Mouse (Mus musculus) thymus, adult 18-20 months (tissue): ENCODE results near the gene Prune1.

Experiments used
- DNase-seq, 2 experiments: peaks; one replicate each; pipeline ENCODE4 v3.0.0; 2022; ENCODE audit warnings: mixed read lengths in 2 of 2

Gene Prune1

DNA sequence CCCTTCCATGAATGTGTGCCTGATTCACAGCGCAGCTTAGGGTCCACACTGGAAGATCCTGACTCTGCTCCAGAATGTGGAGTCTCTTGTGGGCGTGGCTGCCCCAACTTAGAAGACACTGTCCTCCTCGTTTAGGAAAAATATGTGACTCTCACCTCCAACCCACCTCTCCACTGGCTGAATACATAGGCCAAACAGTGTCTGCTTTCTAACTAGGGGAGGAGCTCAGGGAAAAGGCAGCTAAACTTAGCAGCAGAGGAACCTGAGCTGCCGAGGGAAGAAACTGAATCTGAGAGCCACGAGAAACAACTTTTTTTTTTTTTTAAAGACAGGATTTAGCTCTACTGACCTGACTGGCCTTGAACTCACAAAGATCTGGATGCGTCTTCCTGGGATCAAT lies 6.7 kb downstream of the Prune1 start:
- no peak for DNase-seq

DNA sequence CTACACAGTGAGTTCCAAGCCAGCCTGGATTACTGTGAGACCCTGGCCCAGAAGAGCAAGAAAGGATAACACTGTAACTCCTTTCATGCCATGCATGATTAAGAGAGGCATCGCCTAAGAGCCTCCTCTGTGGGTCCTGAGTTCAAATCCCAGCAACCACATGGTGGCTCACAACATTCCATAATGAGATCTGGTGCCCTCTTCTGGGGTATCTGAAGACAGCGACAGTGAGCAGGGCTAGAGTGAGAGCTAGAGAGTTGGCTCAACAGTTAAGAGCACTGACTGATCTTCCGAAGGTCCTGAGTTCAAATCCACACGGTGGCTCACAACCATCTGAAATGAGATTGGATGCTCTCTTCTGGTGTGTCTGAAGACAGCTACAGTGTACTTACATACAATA lies 7.4 kb downstream of the Prune1 start:
- no peak for DNase-seq

DNA sequence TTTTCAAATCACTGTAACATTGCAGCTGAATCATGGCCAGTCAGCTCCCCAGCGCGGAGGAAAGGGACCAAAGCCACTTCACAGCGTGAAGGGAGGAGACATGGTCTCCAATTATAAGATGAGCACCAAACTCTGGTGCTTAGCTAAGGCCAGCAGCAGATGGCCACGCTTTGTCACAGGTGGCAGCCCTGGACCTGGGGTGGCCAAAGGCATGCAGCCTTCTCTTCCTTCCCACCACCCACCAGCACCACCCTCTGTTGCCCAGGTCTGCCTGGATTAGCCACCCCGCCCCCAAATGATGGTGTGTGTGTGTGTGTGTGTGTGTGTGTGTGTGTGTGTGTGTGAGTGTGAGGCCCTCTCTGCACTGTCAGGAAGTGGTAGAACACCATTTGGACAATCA lies 8.4 kb downstream of the Prune1 start:
- no peak for DNase-seq

DNA sequence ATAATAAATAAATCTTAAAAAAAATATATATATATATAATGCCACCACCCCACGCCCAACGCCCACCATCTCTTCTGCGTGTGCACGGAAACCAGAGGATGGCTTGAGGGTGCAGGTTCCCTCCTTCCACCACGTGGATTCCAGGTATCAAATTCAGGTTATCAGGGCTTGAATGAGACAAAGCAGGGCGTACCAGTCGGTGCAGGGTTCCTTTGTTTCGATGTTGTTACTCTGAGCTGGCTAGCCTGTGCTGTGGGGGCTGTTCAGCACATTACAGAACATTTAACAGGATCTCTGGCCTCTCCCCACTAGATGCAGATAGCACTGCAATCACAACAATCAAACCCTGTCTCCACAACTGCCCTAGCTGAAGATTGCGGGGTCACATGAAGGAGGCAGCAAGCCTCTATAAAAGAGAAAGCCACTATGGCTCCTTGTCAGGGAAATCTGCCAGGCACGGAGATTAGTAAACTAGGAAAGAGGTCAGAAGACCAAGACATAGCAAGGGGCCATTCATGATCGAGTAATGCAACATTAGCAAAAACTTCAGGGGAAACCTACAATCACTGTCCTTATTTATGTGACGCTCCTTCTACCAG lies 11.0 kb downstream of the Prune1 start:
- DNase-seq, result no peak

DNA sequence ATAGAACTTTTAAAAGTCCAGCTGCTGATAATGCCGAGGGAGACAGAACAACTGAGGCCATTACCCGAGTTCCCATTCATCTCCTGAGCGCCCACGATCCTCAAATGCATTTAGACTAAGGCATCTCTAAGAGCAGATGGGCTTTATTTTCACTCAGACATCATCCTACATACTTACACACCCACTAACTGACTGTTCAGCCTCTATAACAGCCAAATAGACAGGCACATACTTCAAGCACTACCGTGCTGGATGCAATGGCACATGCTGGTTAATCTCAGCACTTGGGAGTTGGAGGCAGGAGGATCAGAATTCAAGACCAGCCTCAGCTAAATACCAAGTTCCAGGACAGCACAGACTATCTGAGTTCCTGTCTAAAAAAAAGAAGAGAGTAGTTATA lies 12.1 kb downstream of the Prune1 start:
- DNase-seq, result no peak

DNA sequence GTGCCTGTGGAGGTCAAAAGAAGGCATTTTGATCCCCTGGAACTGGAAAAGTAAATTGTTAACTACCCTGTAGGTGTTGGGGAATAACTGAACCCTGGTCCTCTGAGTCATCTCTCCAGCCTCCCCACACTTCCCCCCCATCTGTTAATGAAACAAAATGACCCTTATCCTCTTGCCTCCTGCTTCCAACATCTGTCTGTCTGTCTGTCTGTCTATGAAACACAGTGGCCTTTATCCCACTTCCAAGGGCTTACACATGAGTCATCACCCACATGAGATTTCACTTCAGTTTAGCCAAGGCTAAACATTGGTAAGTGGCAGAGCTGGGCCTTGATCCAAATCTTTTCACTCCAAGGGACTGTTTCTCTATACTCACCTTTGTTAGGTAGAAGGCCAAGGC lies 14.0 kb downstream of the Prune1 start:
- DNase-seq, result no peak

DNA sequence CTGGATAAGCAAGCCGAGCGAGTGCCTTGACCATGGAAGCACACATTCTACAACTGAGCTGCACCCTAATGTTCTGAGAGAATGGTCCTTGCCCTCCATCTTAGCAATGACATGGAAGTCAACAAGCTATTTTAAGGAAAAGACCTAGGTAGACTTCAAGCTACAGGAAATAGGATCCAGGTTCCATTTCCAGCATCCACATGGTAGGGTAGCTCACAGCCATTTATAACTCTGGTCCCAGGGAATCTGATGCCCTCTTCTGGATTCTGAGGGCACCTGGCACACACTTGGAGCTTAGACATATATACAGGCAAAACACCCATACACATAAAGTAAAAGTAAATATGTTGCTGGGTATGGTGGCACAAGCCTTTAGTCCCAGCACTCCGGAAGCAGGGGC lies 15.8 kb downstream of the Prune1 start:
- no peak for DNase-seq

DNA sequence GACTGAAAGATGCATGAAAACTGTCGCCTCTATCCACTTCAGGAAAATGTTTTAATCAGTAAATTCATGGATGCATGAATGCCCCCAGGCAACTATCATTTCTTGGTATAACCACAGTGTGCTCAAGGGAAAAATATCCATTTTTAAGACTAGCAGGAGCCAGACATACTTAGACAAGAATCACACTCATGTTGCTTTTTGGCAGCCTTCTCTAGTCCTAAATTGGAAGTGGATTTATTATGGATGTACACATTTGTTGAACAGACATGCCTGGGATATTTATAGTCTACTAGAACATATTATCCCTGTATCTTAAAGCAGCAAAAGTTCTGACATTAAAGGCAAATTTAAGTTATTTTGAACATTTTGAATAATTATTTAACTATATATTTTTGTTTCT lies 17.2 kb downstream of the Prune1 start:
- no peak for DNase-seq

DNA sequence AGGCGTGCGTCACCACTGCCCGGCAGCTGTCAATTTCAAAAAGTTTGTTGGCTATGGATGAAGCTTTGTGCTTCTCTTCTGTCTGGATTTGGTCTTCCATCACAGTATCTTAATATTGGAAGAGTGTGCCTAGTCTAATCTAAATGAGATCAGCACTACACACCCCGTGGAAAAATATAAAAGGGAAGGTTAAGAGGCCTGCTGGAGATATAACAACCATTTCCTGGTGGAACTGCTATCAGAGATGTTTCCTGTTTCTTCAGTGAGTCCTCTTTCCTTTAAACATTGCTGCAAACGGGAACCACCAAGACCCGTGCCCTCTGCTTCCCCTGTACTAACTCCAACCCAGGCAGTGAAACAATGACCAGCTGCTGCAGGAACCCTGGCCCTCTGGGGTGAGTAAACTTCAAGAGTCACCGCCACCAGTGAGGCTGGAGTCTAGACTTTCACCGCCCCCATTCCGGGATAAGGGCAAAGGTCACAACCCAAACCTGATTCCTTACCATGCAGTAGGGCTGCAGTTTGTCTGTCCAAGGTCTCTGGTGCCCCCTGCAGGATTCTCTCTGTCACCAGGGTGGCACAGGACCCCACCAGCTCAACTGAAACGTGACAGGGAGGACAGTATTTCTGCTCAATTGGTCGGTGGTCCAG lies 18.7 kb downstream of the Prune1 start:
- peak; percentile 50 to 71 for DNase-seq

DNA sequence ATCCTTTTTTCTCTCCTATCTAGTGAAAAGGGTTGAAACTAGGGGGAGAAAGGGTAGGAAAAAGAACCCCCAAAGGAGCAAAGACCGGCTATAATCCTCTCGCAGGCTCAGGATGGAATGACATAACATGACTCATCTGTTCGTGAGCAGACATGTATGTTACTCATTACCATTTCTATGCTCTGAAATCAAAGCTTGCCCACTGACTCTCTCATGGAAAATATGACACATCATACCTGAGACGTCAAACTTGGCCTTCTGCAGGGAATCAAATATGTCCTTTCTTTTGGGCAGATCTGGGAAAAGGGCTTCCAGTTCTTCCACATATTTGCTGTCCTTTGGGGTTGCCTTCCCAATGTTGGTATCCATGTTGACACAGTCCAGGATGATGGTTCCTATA lies 19.9 kb downstream of the Prune1 start:
- DNase-seq, result no peak

DNA sequence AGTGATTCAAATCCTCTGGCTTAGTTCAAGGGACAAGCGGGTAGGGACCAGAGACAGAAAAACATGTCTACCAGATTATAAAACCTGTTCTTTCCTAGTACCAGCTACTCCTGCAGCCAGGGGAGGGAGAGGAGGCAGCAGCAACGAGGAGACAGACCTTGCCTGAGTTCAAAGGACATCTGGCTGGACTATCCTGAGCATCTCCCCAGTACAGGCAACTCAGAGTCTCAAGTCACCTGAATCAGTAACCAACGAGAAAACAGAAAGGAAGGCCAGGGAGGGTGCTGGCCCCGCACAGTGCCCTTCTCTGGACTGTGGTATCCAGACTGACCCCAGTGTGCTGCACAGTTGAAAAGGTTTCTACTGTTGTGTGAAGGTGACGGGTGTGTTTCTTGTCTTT lies 24.9 kb downstream of the Prune1 start:
- DNase-seq, result no peak

DNA sequence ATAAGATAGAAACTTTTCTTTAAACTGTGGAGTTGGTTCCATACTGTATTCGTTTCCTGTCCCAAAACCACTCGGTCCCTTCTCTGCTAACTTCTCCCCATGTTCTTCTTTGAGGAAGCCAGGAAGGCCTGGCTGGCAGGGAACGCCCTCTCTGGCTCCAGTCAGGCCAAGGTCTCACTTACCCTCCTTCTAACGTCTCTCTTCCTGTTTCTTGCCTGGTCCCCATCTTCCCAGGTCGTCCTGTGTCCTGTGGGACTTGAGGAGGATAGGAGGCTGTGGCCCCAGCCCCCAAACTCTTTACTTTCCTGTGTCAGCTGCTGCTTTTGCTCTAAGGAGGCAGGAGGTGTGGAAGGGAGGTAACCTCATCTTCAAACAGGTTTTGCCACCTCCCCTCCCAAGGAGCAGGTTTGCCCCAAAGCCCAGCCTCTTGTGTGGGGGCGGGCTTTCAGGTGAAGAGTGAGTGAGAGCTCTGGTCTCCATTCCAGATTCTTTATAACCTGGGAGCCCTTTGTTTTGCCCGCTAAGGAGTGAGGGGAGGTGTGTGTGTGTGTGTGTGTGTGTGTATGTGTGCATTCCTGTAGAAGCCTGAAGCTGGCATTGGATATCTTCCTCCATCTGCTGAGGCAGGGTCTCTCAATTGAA lies 31.0 kb downstream of the Prune1 start, which contains the start of gene Bnipl:
Bnipl (minus strand) TSS at position 411 of the 642 bp plus-strand sequence.
- no peak for DNase-seq

DNA sequence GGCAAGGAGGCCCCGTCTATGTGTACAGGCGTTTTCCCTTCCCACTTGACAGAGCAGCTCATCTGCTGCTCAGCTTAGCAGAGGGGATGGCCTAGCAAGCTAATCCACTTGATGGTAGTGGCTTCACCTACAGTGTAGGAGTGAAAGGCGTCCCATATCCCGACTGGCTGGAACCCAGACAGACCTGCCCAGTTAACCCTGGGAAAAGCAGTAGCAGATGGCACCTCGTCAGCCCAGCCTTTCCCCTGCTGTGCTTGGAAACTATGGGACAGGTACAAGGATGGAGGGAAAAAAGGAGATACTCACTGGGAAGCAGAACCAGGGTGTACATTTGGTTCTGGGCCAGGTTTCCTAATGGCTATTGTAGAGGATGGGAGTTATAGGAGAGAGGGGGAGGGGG lies 31.5 kb downstream of the Prune1 start:
- no peak for DNase-seq

DNA sequence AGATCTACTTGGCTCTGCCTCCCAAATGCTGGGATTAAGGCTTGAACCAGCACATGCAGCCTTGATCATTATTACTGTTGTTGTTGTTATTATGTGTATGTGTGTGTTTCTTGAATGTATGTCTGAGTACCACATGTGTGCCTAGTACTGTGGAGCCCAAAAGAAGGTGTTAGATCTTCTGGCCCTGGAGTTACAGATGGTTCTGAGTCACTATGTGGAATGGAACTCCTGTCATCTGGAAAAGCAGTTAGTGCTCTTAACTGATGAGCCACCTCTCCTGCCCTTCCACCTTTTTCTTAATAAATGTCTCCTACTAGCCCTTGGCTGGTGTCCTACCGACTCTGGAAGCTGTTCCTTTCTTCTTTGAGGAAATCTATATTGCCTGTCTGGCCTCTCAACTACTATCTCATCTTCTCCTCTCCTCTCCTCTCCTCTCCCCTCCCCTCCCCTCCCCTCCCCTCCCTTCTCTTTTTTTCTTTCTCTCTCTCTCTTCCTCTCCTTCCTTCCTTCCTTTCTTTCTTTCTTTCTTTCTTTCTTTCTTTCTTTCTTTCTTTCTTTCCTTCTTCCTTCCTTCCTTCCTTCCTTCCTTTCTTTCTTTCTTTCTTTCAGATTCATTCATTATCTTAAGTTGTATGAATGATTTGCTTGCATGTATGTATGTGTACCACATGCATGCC lies 34.1 kb downstream of the Prune1 start:
- DNase-seq, result no peak

DNA sequence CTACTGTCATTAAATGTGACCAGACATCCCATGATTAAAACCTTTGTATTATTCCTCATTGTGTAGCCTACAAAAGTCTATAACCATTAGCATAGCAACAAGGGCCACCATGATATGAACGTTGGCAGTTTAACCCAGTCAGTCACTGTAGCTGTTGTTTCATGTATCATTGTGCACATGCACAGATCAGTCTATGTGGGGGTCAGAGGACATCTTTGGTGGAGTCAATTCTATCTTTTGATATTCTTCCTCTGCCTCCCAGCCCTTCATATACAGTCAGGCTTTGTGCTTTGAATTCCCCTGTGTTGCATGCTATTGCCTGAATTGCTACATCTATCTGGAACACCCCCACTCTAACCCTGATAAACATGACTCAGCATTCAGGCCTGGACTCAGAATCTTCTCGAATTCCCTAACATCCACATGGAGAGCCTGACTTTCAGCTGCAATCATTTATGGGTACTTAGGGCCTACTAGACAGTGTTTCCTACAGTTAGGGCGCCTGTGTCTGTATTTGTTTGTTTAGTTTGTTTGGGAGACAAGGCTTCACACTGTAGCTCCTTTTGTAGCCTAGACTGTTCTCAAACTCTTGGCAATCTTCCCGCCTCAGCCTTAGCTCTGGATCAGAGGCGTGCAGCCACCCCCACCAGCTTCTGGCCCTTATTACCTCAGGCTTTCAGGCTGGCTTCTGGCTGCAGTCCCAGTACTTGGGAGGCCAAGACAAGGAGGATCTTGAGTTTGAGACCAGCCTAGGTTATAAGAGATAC lies 35.2 kb downstream of the Prune1 start:
- no peak for DNase-seq

DNA sequence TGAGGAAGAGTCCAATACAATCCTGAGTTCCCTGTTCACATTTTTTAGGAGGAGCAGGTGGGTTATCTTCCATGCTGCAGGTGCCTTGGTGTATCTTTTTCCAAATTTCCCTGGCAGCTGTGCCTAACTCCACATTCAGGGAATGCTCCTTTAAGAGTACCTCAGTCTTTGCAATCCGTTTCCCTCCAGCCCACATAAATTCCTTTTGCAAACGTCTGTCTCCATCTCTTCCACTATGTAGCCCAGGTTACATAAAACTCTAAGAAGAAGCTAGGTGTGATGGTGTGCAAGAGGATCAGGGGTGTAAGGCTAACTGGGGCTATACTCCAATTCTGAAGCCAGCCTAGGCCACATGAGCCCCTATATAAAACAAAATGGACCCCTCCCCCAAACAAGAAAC lies 38.8 kb downstream of the Prune1 start:
- no peak for DNase-seq

DNA sequence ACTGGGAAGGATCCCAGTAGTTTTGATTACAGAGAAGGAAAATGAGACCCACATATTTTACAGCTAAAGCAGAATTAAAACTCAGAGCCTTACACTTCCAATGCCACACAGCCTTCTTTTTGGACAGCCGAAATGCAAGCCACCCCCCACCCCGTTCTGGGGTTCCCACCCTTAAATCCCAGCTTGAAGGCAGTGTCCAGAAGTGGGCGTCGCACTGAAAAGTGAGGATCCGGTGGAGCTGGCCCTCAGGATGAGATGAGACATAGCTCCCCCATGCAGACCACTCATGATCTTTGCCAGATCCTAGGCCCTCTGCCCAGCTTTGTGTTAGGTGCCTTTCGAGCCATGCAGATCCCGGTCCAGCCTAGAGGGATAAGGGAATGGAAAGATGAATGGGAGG lies 40.4 kb downstream of the Prune1 start, which contains the start of gene Gm128:
Gm128 (minus strand) TSS at position 101 of the 400 bp plus-strand sequence.
- DNase-seq, result no peak

DNA sequence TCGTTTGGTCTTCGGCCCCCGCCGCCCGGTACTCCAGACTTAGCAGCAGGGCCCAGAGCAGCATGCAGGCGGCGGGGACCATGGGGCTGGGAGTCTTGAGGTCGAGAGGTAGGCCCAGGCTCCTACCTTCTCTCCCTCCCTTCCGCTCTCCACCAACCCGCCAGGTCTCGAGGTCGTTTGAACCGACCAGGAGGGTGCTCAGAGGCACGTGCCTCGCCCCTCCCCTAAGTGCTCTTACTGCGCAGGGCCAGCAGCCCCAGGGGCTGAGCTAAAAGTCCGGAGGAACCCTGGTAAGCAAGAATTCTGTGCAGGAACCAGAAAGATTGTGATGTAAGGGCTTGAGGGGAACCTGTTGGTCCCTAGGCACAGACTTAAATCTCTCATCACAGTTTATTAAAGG lies 41.0 kb downstream of the Prune1 start:
- DNase-seq, result no peak

DNA sequence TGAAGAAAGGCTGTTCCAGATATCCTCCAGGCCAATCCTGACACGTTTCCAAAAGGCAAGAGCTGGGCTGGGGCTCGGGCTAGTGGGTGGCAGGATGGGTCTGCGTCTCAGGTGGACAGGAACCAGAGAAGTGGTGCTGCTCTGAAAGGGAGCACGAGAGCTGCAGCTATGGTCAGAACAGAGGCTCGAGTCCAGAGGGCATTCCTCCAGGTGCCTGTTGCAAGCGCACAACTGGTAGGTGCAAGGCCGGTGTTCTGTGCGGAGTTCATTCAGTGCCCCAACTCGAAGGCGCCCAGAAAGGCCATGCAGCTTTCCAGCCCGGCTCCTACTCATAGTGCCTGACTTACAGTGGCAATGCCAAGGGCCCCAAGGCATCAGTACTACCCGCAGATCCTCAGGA lies 41.9 kb downstream of the Prune1 start:
- DNase-seq, result no peak

DNA sequence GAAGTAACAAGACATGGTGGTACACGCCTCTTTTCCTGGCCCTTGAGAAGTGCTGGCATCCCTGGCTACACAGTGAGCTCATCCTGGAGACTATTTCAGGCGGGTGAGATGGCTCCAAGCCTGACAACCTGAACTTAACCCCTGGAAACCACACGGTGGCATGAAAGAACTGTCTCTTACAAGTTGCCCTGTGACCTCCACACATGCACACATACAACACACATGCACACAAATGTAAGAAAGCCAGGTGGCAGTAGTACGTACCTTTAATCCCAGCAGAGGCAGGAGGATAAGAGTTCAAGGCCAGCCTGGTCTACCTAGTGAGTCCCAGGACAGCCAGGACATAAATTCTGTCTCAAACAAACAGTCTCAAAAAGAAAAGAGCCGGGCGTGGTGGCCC lies 42.9 kb downstream of the Prune1 start:
- DNase-seq, result no peak

DNA sequence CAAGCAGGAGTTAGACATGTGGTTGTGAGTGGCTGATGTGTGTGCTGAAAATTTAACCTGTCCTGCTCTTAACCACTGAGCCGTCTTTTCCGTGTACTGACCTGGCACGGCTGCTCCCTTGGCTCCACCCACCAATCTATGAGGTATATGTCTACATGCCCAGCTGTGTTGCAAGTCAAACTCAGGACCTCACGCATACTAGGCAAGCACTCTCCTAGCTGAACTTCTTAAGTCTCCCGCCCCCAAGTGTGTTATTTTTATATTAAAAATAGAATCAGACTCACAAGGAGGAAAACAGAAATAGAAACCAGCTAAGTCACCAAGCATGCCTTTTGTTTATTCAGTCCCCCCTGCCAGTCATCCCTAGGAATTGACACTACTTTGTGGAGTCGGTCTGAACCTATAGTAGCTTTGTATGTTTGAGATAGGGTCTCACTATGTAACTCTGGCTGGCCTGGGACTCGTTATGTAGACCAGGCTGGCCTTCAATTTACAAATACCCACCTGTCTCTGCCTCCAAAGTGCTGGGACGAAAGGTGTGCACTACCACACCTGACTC lies 44.3 kb downstream of the Prune1 start:
- DNase-seq, result no peak

DNA sequence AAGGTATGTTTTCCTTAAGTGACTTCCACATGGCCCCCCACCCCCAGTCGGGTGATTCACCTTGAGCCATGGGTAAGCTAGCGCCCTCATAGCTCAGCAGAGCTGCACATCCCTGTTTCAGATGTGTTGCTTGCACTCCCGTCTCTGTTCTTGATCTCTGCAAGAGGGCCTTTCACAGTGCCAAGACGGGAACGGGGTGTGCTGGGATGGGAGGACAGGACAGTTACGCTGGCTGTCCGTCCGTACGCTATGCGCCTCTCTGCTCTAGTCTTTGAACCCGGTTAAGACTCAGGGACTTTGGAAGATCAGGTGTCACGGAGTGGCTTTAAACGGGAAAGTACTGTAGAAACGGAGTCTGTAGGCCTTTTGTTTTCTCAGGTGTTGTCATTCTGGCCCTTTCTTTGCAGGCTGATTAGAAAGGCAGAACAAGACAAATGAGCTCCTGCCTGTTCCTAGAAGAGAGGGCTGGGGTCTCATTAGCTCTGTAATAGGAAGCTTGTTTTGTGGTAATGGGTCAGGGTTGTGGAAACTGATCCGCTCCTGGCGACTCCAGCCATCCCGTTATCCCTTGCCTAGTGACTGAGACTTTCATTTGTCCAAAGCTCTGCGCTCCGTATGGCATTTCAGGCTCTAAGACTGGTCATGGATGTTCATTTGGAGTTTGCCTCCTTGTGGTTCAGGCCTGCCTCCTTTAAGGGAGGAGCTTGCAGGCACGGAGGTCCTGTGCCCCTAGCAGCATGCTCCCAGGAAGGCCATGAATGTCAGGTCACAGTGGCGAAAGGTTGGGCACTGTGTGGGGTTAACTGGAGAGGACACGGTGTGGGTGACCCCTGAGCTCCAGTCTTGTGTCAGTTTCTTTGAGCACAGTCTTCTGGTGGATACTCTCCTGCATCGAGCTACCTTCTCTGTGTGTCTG lies 46.2 kb downstream of the Prune1 start:
- no peak for DNase-seq
